Mouse (Mus musculus): ENCODE data around the gene Rnf121. TPM values are rescaled to one million over a fixed set of nuclear protein-coding genes. Genes with fewer than 3 reads are reported as not detected.

The Rnf121 gene
- total and polyA plus RNA-seq, 3 experiments = 20.7 to 23.9 (median 21.3) TPM

DNA sequence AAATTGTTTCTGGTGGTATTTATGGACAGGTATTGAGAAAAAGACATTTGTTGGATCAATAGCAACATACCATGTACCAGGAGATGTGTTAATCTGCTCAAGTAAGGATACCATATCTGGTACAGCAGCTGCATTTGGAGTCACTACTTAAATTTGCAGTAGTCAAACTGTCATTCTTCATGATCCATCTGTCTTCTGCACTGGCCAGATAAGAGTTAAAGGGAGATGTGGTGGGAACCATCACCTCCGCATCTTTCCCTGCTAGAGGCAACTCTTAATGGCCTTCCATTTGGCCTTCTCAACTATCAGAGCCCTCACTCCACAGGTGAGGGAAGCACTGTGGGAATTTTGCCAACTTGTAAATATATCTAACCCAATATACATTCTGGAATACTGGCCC is 58.7 kb downstream of the Rnf121 start:
- WGBS = 94% methylated on average over 1 of the region's 1 CpGs
- Histone ChIP-seq H3K79me2 (replicated peaks; ENCODE audit: control insufficient read depth, insufficient read depth, low read length) (no peaks in the 10 kb centered on the region; the same call in 1 of the 2 replicates), H3K4me1 (ENCODE audit: control insufficient read depth, insufficient read depth, low read length) (peaks cover under 1% of the 10 kb centered on the region; the same call in 1 of the 2 replicates), H3K9ac (ENCODE audit: low read depth, low read length) (no peak overlapping the region), H3K36me3 (ENCODE audit: control insufficient read depth, insufficient read depth, low read length) (peaks cover 4% of the 10 kb centered on the region), H3K27me3 (ENCODE audit: control insufficient read depth, insufficient read depth, low read length) (no peaks in the 10 kb centered on the region), H3K27ac (no peak overlapping the region), H3K4me3 (no peak overlapping the region)
- TF ChIP-seq POLR2A (IDR thresholded peaks at IDR 0.05; ENCODE audit: insufficient read depth, low read depth, low read length) = no peak
- no peak for TF ChIP-seq EP300 (IDR thresholded peaks at IDR 0.05; ENCODE audit: insufficient read depth, low read depth, low read length)
- no peak for TF ChIP-seq CTCF (IDR thresholded peaks at IDR 0.05)
- intact Hi-C loops (cut with DNase I) = no loop called here
- DNase-seq = no peak

DNA sequence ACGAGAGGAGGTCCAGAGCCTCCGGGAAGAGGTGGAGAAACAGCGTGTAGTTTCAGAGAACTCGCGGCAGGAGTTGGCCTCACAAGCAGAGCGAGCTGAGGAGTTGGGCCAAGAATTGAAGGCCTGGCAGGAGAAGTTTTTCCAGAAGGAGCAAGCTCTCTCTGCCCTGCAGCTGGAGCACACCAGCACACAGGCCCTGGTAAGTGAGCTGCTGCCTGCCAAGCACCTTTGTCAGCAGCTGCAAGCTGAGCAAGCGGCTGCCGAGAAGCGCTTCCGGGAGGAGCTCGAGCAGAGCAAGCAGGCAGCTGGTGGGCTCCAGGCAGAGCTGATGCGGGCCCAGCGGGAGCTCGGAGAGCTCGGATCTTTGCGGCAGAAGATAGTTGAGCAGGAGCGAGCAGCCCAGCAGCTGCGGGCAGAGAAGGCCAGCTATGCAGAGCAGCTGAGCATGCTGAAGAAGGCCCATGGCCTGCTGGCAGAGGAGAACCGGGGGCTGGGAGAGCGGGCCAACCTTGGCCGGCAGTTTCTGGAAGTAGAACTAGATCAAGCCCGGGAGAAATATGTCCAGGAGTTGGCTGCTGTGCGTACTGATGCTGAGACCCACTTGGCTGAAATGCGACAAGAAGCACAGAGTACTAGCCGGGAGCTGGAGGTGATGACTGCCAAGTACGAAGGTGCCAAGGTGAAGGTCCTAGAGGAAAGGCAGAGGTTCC is 64.2 kb downstream of the Rnf121 start:
- Histone ChIP-seq H3K36me3 (ENCODE audit: control insufficient read depth, insufficient read depth, low read length) (peaks cover 5% of the 10 kb centered on the region), H3K9ac (ENCODE audit: low read depth, low read length) (no peak overlapping the region), H3K27ac (peak overlapping the region; percentile 28; the same call in 1 of the 2 replicates), H3K79me2 (replicated peaks; ENCODE audit: control insufficient read depth, insufficient read depth, low read length) (no peaks in the 10 kb centered on the region; the same call in 1 of the 2 replicates), H3K27me3 (ENCODE audit: control insufficient read depth, insufficient read depth, low read length) (no peaks in the 10 kb centered on the region), H3K4me3 (no peak overlapping the region), H3K4me1 (ENCODE audit: control insufficient read depth, insufficient read depth, low read length) (peaks cover 2% of the 10 kb centered on the region)
- TF ChIP-seq EP300 (IDR thresholded peaks at IDR 0.05; ENCODE audit: insufficient read depth, low read depth, low read length) (no peak), CTCF (IDR thresholded peaks at IDR 0.05) (no peak), POLR2A (IDR thresholded peaks at IDR 0.05; ENCODE audit: insufficient read depth, low read depth, low read length) (no peak)
- DNase-seq = peak; percentile 61 to 73
- 62% methylated on average over 26 of the region's 26 CpGs for WGBS
- intact Hi-C loops (cut with DNase I) = no loop called here

DNA sequence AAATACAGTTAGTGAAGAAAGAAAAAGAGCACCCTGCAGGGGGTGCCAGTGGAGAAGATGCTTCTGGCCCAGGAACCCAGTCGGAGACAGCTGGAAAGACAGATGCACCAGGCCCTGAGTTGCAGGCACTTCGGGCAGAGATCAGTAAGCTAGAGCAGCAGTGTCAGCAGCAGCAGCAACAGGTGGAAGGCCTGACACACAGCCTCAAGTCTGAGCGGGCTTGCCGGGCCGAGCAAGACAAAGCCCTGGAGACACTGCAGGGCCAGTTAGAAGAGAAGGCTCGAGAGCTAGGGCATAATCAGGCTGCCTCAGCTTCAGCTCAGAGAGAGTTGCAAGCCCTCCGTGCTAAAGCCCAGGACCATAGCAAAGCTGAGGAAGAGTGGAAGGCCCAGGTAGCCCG is 65.0 kb downstream of the Rnf121 start:
- Histone ChIP-seq H3K36me3 (ENCODE audit: control insufficient read depth, insufficient read depth, low read length) (peaks cover 5% of the 10 kb centered on the region), H3K27ac (peak overlapping the region; percentile 28; the same call in 1 of the 2 replicates)

DNA sequence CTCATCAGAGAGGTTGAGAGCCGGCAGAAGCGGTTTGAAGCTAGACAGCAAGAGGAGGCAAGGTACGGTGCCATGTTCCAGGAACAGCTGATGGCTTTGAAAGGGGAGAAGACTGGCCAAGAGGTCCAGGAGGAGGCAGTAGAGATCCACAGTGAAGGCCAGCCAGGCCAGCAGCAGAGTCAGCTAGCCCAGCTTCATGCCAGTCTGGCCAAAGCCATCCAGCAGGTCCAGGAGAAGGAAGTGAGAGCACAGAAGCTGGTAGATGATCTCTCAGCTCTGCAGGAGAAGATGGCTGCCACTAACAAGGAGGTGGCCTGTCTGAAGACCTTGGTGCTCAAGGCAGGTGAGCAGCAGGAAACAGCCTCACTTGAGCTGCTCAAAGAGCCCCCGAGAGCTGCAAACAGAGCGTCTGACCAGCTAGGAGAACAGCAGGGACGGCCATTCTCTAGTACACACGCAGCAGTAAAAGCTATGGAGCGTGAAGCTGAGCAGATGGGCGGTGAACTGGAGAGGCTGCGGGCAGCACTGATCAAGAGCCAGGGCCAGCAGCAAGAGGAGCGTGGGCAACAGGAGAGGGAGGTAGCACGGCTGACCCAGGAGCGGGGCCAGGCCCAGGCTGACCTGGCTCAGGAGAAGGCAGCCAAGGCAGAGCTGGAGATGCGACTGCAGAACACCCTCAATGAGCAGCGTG is 65.7 kb downstream of the Rnf121 start:
- WGBS = 86% methylated on average over 15 of the region's 15 CpGs
- Histone ChIP-seq H3K4me3 (no peak overlapping the region), H3K79me2 (replicated peaks; ENCODE audit: control insufficient read depth, insufficient read depth, low read length) (no peaks in the 10 kb centered on the region; the same call in 1 of the 2 replicates), H3K4me1 (ENCODE audit: control insufficient read depth, insufficient read depth, low read length) (peaks cover 2% of the 10 kb centered on the region), H3K36me3 (ENCODE audit: control insufficient read depth, insufficient read depth, low read length) (peaks cover 5% of the 10 kb centered on the region), H3K9ac (ENCODE audit: low read depth, low read length) (no peak overlapping the region), H3K27me3 (ENCODE audit: control insufficient read depth, insufficient read depth, low read length) (no peaks in the 10 kb centered on the region), H3K27ac (no peak overlapping the region)
- peak; percentile 18; the same call in 1 of the 2 replicates for TF ChIP-seq CTCF (IDR thresholded peaks at IDR 0.05)
- no peak for TF ChIP-seq EP300 (IDR thresholded peaks at IDR 0.05; ENCODE audit: insufficient read depth, low read depth, low read length)
- no peak for TF ChIP-seq POLR2A (IDR thresholded peaks at IDR 0.05; ENCODE audit: insufficient read depth, low read depth, low read length)
- no peak for DNase-seq
- intact Hi-C loops (cut with DNase I) = loop anchor here (2.0 to 5.0 kb wide), 3 partner anchors 17 to 78 kb away; no protein-coding TSS in a partner anchor

More for the DNA sequence above, 65.0 kb downstream of the Rnf121 start:
- Histone ChIP-seq H3K27me3 (ENCODE audit: control insufficient read depth, insufficient read depth, low read length) (no peaks in the 10 kb centered on the region), H3K79me2 (replicated peaks; ENCODE audit: control insufficient read depth, insufficient read depth, low read length) (no peaks in the 10 kb centered on the region; the same call in 1 of the 2 replicates), H3K4me3 (no peak overlapping the region), H3K4me1 (ENCODE audit: control insufficient read depth, insufficient read depth, low read length) (peaks cover 2% of the 10 kb centered on the region), H3K9ac (ENCODE audit: low read depth, low read length) (no peak overlapping the region)
- TF ChIP-seq CTCF (IDR thresholded peaks at IDR 0.05) (no peak), POLR2A (IDR thresholded peaks at IDR 0.05; ENCODE audit: insufficient read depth, low read depth, low read length) (no peak), EP300 (IDR thresholded peaks at IDR 0.05; ENCODE audit: insufficient read depth, low read depth, low read length) (no peak)
- DNase-seq = no peak
- 78% methylated on average over 8 of the region's 8 CpGs for WGBS
- intact Hi-C loops (cut with DNase I) = no loop called here

DNA sequence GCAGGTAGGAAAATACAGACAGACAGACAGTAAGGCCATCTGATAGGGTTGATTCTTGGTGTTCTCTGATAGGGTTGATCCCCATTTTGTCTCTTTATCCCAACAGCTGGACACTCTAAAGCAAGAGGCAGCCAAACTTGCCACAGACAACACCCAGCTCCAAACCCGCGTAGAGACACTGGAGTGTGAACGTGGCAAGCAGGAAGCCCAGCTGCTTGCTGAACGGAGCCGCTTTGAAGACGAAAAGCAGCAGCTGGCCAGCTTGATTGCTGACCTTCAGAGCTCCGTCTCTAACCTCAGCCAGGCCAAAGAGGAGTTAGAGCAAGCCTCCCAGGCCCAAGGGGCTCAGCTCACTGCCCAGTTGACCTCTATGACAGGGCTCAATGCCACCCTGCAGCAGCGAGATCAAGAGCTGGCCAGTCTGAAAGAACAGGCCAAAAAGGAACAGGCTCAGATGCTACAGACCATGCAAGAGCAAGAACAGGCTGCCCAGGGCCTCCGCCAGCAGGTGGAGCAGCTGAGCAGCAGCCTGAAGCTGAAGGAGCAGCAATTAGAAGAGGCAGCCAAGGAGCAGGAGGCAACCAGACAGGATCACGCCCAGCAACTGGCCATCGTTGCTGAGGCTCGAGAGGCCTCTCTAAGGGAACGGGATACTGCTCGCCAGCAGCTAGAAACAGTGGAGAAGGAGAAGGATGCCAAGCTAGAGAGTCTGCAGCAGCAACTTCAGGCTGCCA is 66.9 kb downstream of the Rnf121 start:
- Histone ChIP-seq H3K27me3 (ENCODE audit: control insufficient read depth, insufficient read depth, low read length) (no peaks in the 10 kb centered on the region), H3K79me2 (replicated peaks; ENCODE audit: control insufficient read depth, insufficient read depth, low read length) (no peaks in the 10 kb centered on the region; the same call in 1 of the 2 replicates), H3K36me3 (ENCODE audit: control insufficient read depth, insufficient read depth, low read length) (peaks cover 3% of the 10 kb centered on the region), H3K4me3 (no peak overlapping the region), H3K9ac (ENCODE audit: low read depth, low read length) (no peak overlapping the region), H3K4me1 (ENCODE audit: control insufficient read depth, insufficient read depth, low read length) (peaks cover 2% of the 10 kb centered on the region), H3K27ac (no peak overlapping the region; the same call in 1 of the 2 replicates)
- 35% methylated on average over 14 of the region's 14 CpGs for WGBS
- peak; percentile 88 to 90 for DNase-seq
- no peak for TF ChIP-seq POLR2A (IDR thresholded peaks at IDR 0.05; ENCODE audit: insufficient read depth, low read depth, low read length)
- TF ChIP-seq EP300 (IDR thresholded peaks at IDR 0.05; ENCODE audit: insufficient read depth, low read depth, low read length) = peak; percentile 82
- no peak for TF ChIP-seq CTCF (IDR thresholded peaks at IDR 0.05)
- intact Hi-C loops (cut with DNase I) = loop anchor here (2.0 to 5.0 kb wide), 3 partner anchors 18 to 79 kb away; no protein-coding TSS in a partner anchor
